Mouse (Mus musculus) liver, postnatal 0 days (tissue): ENCODE measurements around the gene March6. TPM values are rescaled to one million over a fixed set of nuclear protein-coding genes. Genes with fewer than 3 reads are reported as not detected.
A peak's percentile ranks its signal among the peaks of the same experiment; 100 is the strongest.

Source experiments
- ATAC-seq: fragments of 200-750 bp; cut with Nextera tagmentation; 2 replicates; pipeline ENCODE4 v1.8.0; 2017; ENCODE audit warnings: mild to moderate bottlenecking, moderate library complexity
- DNase-seq: peaks from one replicate; pipeline ENCODE4 v3.0.0-alpha.2; 2016
- H3K27ac ChIP-seq: fragments of 300-500 bp; sonication (generic); 2 replicates; pipeline ENCODE4 v1.5.1; 2014; ENCODE audit warnings: antibody characterized with exemption, moderate library complexity, mild to moderate bottlenecking, low read depth
- H3K27me3 ChIP-seq: fragments of 300-500 bp; sonication (generic); 2 replicates; pipeline ENCODE4 v1.6.1; 2014; ENCODE audit warnings: low read length, control low read depth, mixed read lengths; ENCODE audit not compliant: insufficient read depth
- H3K36me3 ChIP-seq: fragments of 300-500 bp; sonication (generic); replicated peaks from 2 replicates; pipeline ENCODE4 v1.6.1; 2014; ENCODE audit warnings: mild to moderate bottlenecking, control low read depth, low read length, moderate library complexity, mixed read lengths; ENCODE audit not compliant: insufficient read depth
- H3K4me1 ChIP-seq: fragments of 300-500 bp; sonication (generic); 2 replicates; pipeline ENCODE4 v1.6.1; 2014; ENCODE audit warnings: antibody characterized with exemption, mild to moderate bottlenecking, control low read depth; ENCODE audit not compliant: insufficient read depth
- H3K4me2 ChIP-seq: fragments of 300-500 bp; sonication (generic); 2 replicates; pipeline ENCODE4 v1.6.1; 2014; ENCODE audit warnings: low read depth, mild to moderate bottlenecking, low read length, moderate library complexity, mixed read lengths
- H3K4me3 ChIP-seq: fragments of 300-500 bp; sonication (generic); 2 replicates; pipeline ENCODE4 v1.5.1; 2014; ENCODE audit warnings: low read depth, low read length
- H3K9ac ChIP-seq: fragments of 300-500 bp; sonication (generic); replicated peaks from 2 replicates; pipeline ENCODE4 v1.6.1; 2014; ENCODE audit warnings: mild to moderate bottlenecking, moderate library complexity
- H3K9me3 ChIP-seq: fragments of 300-500 bp; sonication (generic); 2 replicates; pipeline ENCODE4 v1.6.1; 2016; ENCODE audit warnings: mild to moderate bottlenecking, control low read depth, low read length, mixed read lengths
- CTCF ChIP-seq: sonication (generic); IDR thresholded peaks from 2 replicates; pipeline ENCODE4 v1.5.1; 2016; ENCODE audit warnings: antibody characterized with exemption, low read depth
- EP300 ChIP-seq: IDR thresholded peaks from 2 replicates; pipeline ENCODE4 v1.6.1; 2016; ENCODE audit warnings: antibody characterized with exemption, low read depth, mild to moderate bottlenecking
- WGBS: fragments of 180-500 bp; shearing (Covaris S2); extraction: QIAGEN DNeasy Blood & Tissue Kit; methylation state at CpG from one replicate; pipeline ENCODE4 v1.1.7; 2014; ENCODE audit not compliant: insufficient replicate concordance; 5-methylcytosine and 5-hydroxymethylcytosine counted together
- polyA plus RNA-seq: library from polyadenylated mRNA; unstranded; fragments of >200 nt; fragmentation: Nextera tagmentation; extraction: Ambion mirVana; gene quantifications from 2 replicates; pipeline ENCODE4 v1.2.1, GENCODE M21; 2015

The March6 gene
- polyA plus RNA-seq, 1 experiment from 2014 or later, result 17.3 TPM

DNA sequence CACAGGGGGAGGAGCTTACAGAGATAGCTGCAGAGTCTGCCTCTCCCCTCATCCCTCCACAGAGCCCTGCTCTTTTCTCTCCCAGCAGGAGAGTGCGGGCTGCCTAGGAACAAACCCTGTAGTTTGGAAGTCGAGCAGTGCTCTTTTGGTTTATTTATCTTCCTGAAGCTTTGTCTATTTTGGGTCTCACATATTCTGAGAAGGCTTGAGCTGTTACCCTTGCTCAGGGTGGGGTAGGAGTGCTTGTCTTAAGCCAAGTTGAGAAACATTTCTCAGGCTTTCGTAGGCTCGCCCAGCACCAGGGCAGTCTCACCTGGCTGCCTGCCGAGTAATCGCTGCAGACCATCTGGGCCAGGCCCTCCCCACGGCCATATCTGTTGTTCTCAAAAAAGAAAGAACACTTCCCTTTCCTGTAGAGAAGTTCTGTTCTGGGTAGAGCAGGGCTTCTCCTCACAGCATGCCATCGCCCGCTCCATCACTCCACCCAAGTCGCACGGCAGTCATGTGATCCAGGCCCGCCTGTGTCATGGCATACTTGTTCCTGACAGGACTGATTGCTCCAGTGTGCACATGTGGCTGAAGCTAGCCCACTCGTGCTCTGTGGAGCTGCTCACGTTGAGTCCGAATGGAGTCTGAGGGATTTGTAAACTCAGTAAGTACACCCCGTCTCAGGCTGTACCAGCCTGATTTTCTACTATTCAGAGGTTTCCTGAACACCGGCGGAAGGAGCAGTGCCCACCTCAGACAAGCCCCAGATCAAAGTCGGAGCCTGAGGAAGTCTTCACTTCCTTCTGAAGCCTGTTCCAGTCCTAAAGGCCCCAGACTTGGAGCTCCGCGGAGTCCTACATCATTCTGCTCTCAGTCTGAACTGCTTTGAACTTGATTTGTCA is 112.8 kb downstream of the March6 start:
- H3K4me1 ChIP-seq, result peaks cover 12% of the 10 kb centered on the region; the same call in 1 of the 2 replicates
- DNase-seq (peak; percentile 49), ATAC-seq (peak; percentile 87)
- H3K9me3 ChIP-seq, result no peaks in the 10 kb centered on the region
- H3K4me2 ChIP-seq, result peak overlapping the region; percentile 66
- no peaks in the 10 kb centered on the region for H3K36me3 ChIP-seq
- H3K4me3 ChIP-seq, result peak overlapping the region; percentile 19; the same call in 1 of the 2 replicates
- TF ChIP-seq CTCF, result no peak
- TF ChIP-seq EP300, result no peak
- H3K27ac ChIP-seq, result peak overlapping the region; percentile 26
- 24% methylated on average over 21 of the region's 21 CpGs for WGBS
- no peaks in the 10 kb centered on the region for H3K27me3 ChIP-seq
- peak overlapping the region; percentile 34; the same call in 1 of the 2 replicates for H3K9ac ChIP-seq

DNA sequence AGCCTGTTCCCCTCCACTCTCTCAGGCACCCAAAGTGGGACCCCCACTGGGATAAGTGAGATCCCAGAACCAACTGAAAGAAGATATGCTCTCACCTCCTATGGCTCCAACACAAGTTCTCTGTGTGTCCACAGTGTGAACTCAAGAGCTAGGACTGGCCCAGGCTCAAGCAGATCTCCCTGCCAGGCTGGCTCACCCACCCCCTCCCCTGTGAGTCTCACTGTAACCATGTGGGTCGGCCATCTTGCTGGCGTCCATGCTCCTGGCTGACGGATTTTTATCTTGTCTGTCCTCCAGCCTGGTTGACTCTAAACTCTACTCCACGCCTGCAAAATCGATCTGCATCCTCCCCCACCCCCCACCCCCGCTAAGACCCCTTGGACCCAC is 113.5 kb downstream of the March6 start:
- H3K4me2 ChIP-seq, result no peak overlapping the region
- no peak; the same call in 1 of the 2 replicates for ATAC-seq
- no peaks in the 10 kb centered on the region for H3K9me3 ChIP-seq
- H3K27ac ChIP-seq, result peak overlapping the region; percentile 26; the same call in 1 of the 2 replicates
- no peak overlapping the region for H3K4me3 ChIP-seq
- no peak overlapping the region for H3K9ac ChIP-seq
- no peaks in the 10 kb centered on the region for H3K36me3 ChIP-seq
- TF ChIP-seq EP300 (no peak), CTCF (no peak)
- DNase-seq, result no peak
- WGBS, result 50% methylated on average over 6 of the region's 6 CpGs
- no peaks in the 10 kb centered on the region for H3K27me3 ChIP-seq
- peaks cover 12% of the 10 kb centered on the region; the same call in 1 of the 2 replicates for H3K4me1 ChIP-seq

DNA sequence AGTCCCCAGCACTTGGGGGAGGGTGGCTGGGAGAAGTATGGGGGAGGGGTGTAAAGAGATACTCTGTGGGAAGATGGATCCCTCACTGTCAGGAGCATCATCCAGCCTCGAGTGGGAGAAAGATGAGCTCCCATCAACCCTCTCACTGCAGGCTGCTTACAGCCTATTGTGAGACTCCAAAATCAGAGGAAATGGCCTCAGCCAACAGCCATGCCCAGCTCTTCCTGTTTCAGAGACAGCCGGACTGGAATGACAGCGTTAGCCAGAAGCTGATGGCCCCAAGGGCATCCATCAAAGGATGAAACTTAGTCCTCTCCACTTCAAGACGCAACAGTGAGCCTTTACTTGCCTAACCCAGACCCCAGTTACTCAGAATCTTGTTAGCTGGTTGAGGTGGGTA is 115.7 kb downstream of the March6 start:
- no peak for DNase-seq
- WGBS, result 52% methylated on average over 4 of the region's 4 CpGs
- no peak overlapping the region for H3K4me3 ChIP-seq

DNA sequence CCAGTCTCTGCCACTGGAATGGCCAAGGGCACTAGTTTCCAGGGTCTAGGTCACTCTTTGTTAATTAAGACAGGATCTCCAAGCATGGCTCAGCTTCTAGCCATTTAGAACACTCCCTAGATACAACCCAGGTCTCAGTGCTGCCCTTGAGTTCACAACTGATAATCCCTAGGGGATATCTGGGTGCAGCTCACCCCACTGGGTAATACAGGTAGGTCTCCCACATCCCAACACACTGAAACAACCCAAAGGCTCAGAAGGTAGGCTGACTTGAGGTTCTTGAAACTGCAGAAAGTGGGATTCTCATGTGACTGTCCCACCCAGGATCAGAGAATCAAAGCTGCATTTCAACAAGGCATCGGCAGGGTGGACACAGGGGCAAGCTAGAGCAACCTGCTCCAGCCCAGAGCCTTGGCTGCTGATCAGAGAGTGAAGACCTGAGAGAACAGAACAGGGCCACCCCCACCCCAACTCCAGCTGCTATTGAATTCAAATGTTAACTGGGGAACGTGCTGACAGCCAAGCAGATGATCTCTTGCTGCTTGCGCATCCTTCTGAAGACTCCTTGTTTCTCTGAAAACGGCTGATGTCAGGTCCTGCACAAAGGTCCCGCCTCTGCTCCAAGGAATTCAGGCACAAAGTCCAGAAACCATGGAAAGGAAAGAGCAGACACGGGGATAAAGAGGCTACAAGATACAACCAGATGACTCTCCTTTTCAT is 116.5 kb downstream of the March6 start:
- Histone ChIP-seq H3K4me1 (peaks cover 12% of the 10 kb centered on the region), H3K27me3 (no peaks in the 10 kb centered on the region), H3K9ac (no peak overlapping the region), H3K27ac (no peak overlapping the region), H3K4me2 (no peak overlapping the region), H3K36me3 (no peaks in the 10 kb centered on the region), H3K4me3 (no peak overlapping the region), H3K9me3 (no peaks in the 10 kb centered on the region)
- no peak for DNase-seq
- no peak for ATAC-seq
- no peak for TF ChIP-seq EP300
- TF ChIP-seq CTCF, result no peak
- 63% methylated on average over 6 of the region's 6 CpGs for WGBS

More for the DNA sequence above, 115.7 kb downstream of the March6 start:
- Histone ChIP-seq H3K9me3 (no peaks in the 10 kb centered on the region), H3K4me2 (no peak overlapping the region), H3K27me3 (no peaks in the 10 kb centered on the region), H3K36me3 (no peaks in the 10 kb centered on the region), H3K9ac (no peak overlapping the region), H3K4me1 (peaks cover 12% of the 10 kb centered on the region), H3K27ac (no peak overlapping the region)
- no peak for TF ChIP-seq CTCF
- TF ChIP-seq EP300, result no peak
- no peak for ATAC-seq

DNA sequence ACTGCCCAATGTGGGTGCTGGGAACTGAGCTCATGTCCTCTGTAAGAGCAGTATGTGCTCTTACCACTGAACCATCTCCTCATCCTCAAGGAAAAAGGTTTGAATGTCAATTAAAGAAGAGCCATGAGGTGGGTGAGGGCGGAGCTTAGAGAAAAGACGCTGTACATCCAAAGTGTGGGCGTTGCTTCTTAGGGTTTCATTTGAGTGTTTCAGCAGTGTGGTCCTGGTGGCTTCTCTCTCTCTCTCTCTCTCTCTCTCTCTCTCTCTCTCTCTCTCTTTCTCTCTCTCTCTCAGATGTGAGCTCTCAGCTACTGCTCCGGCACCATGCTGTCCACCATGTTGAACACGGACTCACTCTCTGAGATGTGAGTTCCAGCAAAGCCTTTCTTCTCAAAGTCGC is 117.2 kb downstream of the March6 start:
- Histone ChIP-seq H3K4me1 (peaks cover 13% of the 10 kb centered on the region), H3K4me2 (no peak overlapping the region), H3K36me3 (no peaks in the 10 kb centered on the region), H3K9ac (no peak overlapping the region), H3K27ac (no peak overlapping the region), H3K9me3 (no peaks in the 10 kb centered on the region), H3K27me3 (no peaks in the 10 kb centered on the region), H3K4me3 (no peak overlapping the region)
- no peak for ATAC-seq
- TF ChIP-seq CTCF, result no peak
- no peak for TF ChIP-seq EP300
- WGBS, result 83% methylated on average over 6 of the region's 6 CpGs
- DNase-seq, result no peak

DNA sequence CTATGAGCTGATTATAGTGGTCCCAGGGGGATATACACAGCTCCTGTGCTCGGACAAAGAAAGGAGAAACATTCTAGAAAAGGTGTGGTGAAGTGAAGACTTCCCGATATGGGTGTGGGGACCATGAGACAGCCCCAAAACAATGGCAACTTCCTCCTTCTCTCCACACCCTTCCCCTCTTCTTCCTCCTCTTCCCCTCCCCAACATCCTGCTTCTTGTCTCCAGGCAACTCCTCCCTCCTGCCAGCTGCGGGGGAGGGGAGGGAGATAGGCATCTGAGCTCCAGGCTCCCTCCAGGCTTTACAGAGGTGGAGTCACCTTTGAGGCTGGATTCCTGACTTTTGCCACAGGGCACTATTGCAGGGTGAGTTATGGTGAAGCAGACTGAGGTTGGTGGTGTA is 117.9 kb downstream of the March6 start:
- DNase-seq, result no peak
- peaks cover 9% of the 10 kb centered on the region for H3K4me1 ChIP-seq
- no peaks in the 10 kb centered on the region for H3K27me3 ChIP-seq
- H3K27ac ChIP-seq, result no peak overlapping the region
- no peak overlapping the region for H3K4me2 ChIP-seq
- no peaks in the 10 kb centered on the region for H3K36me3 ChIP-seq
- no peak overlapping the region for H3K9ac ChIP-seq
- H3K9me3 ChIP-seq, result no peaks in the 10 kb centered on the region
- no peak for TF ChIP-seq EP300
- no peak for TF ChIP-seq CTCF
- no peak overlapping the region for H3K4me3 ChIP-seq
- 9% methylated on average over 3 of the region's 3 CpGs for WGBS
- ATAC-seq, result no peak
